Mouse (Mus musculus): ENCODE measurements around the gene Ubl7.

Ubl7 gene

GRCm38 (mm10) chr9:57921491-57922060, 10.8 kb downstream of the Ubl7 start:
- peak; percentile 76 for DNase-seq

- no peak for DNase-seq
These were observed 11.6 kb downstream of the Ubl7 start for GRCm38 (mm10) chr9:57922381-57922780.

- DNase-seq = no peak
These were observed 12.3 kb downstream of the Ubl7 start for GRCm38 (mm10) chr9:57923046-57923445.

GRCm38 (mm10) chr9:57931166-57931767, 20.5 kb downstream of the Ubl7 start:
- DNase-seq = no peak

- no peak for DNase-seq
These were observed 21.5 kb downstream of the Ubl7 start for GRCm38 (mm10) chr9:57932253-57932652.

GRCm38 (mm10) chr9:57932831-57933602, 22.2 kb downstream of the Ubl7 start:
- peak; percentile 85 for DNase-seq

- peak; percentile 94 for DNase-seq
These were observed 25.1 kb downstream of the Ubl7 start for GRCm38 (mm10) chr9:57935683-57936437.

- no peak for DNase-seq
These were observed 26.4 kb downstream of the Ubl7 start for GRCm38 (mm10) chr9:57937171-57937570.

GRCm38 (mm10) chr9:57937651-57938050, 26.9 kb downstream of the Ubl7 start:
- peak; percentile 69 for DNase-seq

GRCm38 (mm10) chr9:57938225-57939055, 27.7 kb downstream of the Ubl7 start:
- DNase-seq = no peak

- peak; percentile 86 for DNase-seq
These were observed 28.9 kb downstream of the Ubl7 start, which contains the start of gene Sema7a for GRCm38 (mm10) chr9:57939431-57940348. Gene Sema7a (plus strand): TSS chr9:57940112.

- no peak for DNase-seq
These were observed 29.6 kb downstream of the Ubl7 start for GRCm38 (mm10) chr9:57940349-57940794.

GRCm38 (mm10) chr9:57940861-57941638, 30.3 kb downstream of the Ubl7 start:
- peak; percentile 66 for DNase-seq

GRCm38 (mm10) chr9:57942039-57942438, 31.3 kb downstream of the Ubl7 start:
- peak; percentile 76 for DNase-seq

GRCm38 (mm10) chr9:57943067-57943466, 32.3 kb downstream of the Ubl7 start:
- no peak for DNase-seq

- no peak for DNase-seq
These were observed 33.8 kb downstream of the Ubl7 start for GRCm38 (mm10) chr9:57944572-57944971.

- no peak for DNase-seq
These were observed 35.2 kb downstream of the Ubl7 start for GRCm38 (mm10) chr9:57945771-57946616.

GRCm38 (mm10) chr9:57947381-57948030, 36.7 kb downstream of the Ubl7 start:
- DNase-seq = peak; percentile 84

Measured in cerebellum, adult 8-10 months (tissue).